Mouse (Mus musculus) intestine, postnatal 0 days (tissue): ENCODE data around the gene Zkscan1. TPM values are rescaled to one million over a fixed set of nuclear protein-coding genes. Genes with fewer than 3 reads are reported as not detected.
"Not testable (repeated sequence)": the region's sequence is repeated elsewhere in the genome, so short reads cannot be mapped to it uniquely, and the experiment has no call there.

ENCODE experiments used
- ATAC-seq: fragments of 200-750 bp; cut with Nextera tagmentation; 2 replicates; pipeline ENCODE4 v1.8.0; 2017; ENCODE audit warnings: mild to moderate bottlenecking, moderate TSS enrichment, moderate library complexity
- H3K27ac ChIP-seq: fragments of 300-500 bp; sonication (generic); 2 replicates; pipeline ENCODE4 v1.5.1; 2014; ENCODE audit warnings: mild to moderate bottlenecking, low read depth, low read length, moderate library complexity
- H3K27me3 ChIP-seq: fragments of 300-500 bp; sonication (generic); replicated peaks from 2 replicates; pipeline ENCODE4 v1.6.1; 2014; ENCODE audit warnings: low read length, mixed read lengths; ENCODE audit not compliant: control insufficient read depth, insufficient read depth
- H3K36me3 ChIP-seq: fragments of 300-500 bp; sonication (generic); 2 replicates; pipeline ENCODE4 v1.6.1; 2014; ENCODE audit warnings: mild to moderate bottlenecking, moderate library complexity; ENCODE audit not compliant: control insufficient read depth, insufficient read depth
- H3K4me1 ChIP-seq: fragments of 300-500 bp; sonication (generic); replicated peaks from 2 replicates; pipeline ENCODE4 v1.6.1; 2014; ENCODE audit warnings: antibody characterized with exemption, low read length, mixed read lengths; ENCODE audit not compliant: control insufficient read depth, insufficient read depth
- H3K4me2 ChIP-seq: fragments of 300-500 bp; sonication (generic); replicated peaks from 2 replicates; pipeline ENCODE4 v1.6.1; 2014; ENCODE audit warnings: low read depth, mild to moderate bottlenecking, moderate library complexity
- H3K4me3 ChIP-seq: fragments of 300-500 bp; sonication (generic); 2 replicates; pipeline ENCODE4 v1.5.1; 2014; ENCODE audit warnings: low read depth, low read length
- H3K9ac ChIP-seq: fragments of 300-500 bp; sonication (generic); 2 replicates; pipeline ENCODE4 v1.6.1; 2014; ENCODE audit warnings: mild to moderate bottlenecking, low read depth, low read length
- H3K9me3 ChIP-seq: fragments of 300-500 bp; sonication (generic); 2 replicates; pipeline ENCODE4 v1.6.1; 2016; ENCODE audit warnings: mixed run types; ENCODE audit not compliant: control insufficient read depth
- CTCF ChIP-seq: sonication (generic); IDR thresholded peaks from 2 replicates; pipeline ENCODE4 v1.5.1; 2016; ENCODE audit warnings: low read depth, mild to moderate bottlenecking, control low read depth, antibody characterized with exemption, moderate library complexity
- WGBS: fragments of 180-500 bp; shearing (Covaris S2); extraction: QIAGEN DNeasy Blood & Tissue Kit; methylation state at CpG from one replicate; pipeline ENCODE4 v1.1.7; 2014; 5-methylcytosine and 5-hydroxymethylcytosine counted together
- polyA plus RNA-seq: library from polyadenylated mRNA; unstranded; fragments of >200 nt; fragmentation: Nextera tagmentation; extraction: Ambion mirVana; gene quantifications from 2 replicates; pipeline ENCODE4 v1.2.1, GENCODE M21; 2015

Gene Zkscan1
- polyA plus RNA-seq, 1 experiment from 2014 or later, result 6.5 TPM

DNA sequence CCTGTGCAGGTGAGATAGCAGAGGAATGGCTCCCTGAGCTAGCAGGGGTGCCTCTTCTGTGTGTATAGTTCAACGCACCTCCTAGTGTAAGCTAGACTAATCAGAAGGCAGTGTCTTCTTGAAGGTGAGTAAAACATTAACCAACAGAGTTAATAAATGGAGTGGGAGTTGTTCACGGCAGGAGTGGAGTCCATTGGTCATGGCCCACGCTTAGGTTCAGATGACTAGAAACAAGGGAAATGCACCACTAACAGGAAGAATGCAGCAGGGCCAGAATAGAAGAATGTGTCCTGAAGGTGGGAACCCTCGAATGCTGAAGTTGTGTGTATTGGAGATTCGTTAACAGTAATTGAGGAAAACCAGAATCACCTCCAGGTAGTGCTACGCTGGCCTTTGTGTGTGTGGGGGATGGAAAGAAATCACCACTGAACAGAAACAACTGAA is 4.2 kb downstream of the Zkscan1 start:
- Histone ChIP-seq H3K9ac (no peak overlapping the region), H3K4me1 (peaks cover 7% of the 10 kb centered on the region; the same call in 1 of the 2 replicates), H3K27ac (peak overlapping the region; percentile 67; the same call in 1 of the 2 replicates), H3K4me3 (0 out of 2 replicates have a peak overlapping the region, but pooled peaks have one; percentile 0), H3K27me3 (no peaks in the 10 kb centered on the region), H3K4me2 (peak overlapping the region; percentile 54), H3K9me3 (no peaks in the 10 kb centered on the region), H3K36me3 (peaks cover 14% of the 10 kb centered on the region)
- 38% methylated on average over 6 of the region's 6 CpGs for WGBS
- ATAC-seq, result peak; percentile 85
- no peak for TF ChIP-seq CTCF

DNA sequence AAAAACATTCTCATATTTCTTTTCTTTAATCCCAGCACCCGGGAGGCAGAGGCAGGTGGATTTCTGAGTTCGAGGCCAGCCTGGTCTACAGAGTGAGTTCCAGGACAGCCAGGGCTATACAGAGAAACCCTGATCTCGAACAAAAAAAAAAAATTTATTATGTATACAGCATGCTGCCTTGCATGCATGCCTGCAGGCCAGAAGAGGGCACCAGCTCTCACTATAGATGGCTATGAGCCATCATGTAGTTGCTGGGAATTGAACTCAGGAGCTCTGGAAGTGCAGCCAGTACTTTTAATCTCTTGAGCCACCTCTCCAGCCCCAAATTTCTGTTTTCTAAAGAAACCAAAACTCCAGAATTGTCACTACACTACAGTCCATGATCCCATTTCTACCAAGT is 5.4 kb downstream of the Zkscan1 start:
- Histone ChIP-seq H3K27me3 (no peaks in the 10 kb centered on the region), H3K27ac (no peak overlapping the region), H3K36me3 (peaks cover 26% of the 10 kb centered on the region), H3K9me3 (no peaks in the 10 kb centered on the region), H3K4me3 (no peak overlapping the region), H3K4me2 (no peak overlapping the region; the same call in 1 of the 2 replicates), H3K4me1 (peaks cover 5% of the 10 kb centered on the region; the same call in 1 of the 2 replicates), H3K9ac (no peak overlapping the region)
- no peak for ATAC-seq
- peak; percentile 70 for TF ChIP-seq CTCF
- WGBS, result 71% methylated on average over 3 of the region's 3 CpGs

DNA sequence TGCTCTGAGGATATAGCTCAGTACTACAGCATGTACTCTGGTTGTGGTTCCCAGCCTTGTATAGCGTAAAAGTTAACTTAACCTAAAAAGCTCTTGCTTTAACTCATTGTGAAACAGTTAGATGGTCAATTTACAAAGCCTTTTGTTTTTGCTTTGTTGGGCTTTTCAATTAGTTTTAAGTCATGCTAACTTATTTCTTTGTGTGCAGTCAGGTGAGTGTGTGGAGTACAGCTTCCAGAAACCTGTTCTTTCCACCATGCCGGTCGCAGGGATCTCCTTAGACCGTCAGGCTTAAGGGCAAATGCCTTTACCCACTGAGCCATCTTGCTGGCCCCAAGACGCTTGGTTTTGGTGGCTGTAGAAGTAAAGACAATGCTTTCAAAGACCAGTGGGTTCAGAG is 5.9 kb downstream of the Zkscan1 start:
- ATAC-seq, result no peak
- Histone ChIP-seq H3K9ac (no peak overlapping the region), H3K36me3 (peaks cover 30% of the 10 kb centered on the region), H3K9me3 (no peaks in the 10 kb centered on the region), H3K27ac (no peak overlapping the region), H3K4me3 (no peak overlapping the region), H3K4me1 (peaks cover 5% of the 10 kb centered on the region; the same call in 1 of the 2 replicates), H3K4me2 (no peak overlapping the region), H3K27me3 (no peaks in the 10 kb centered on the region)
- no peak for TF ChIP-seq CTCF
- 97% methylated on average over 5 of the region's 5 CpGs for WGBS

DNA sequence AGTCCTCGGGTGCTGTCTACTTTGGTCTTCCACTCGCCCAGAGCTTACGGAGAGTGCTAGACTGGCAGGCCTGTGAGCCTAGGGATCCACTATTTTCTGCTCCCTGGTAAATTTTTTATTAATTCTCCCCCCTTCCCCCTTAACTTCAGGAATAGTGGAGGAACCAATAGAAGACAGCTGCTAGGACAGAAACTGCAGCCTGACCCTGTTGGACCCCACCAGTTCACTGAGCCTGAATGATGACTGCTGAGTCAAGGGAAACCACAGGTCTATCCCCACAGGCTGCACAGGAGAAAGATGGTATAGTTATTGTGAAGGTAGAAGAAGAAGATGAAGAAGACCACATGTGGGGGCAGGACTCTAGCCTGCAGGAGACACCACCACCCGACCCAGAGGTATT is 7.9 kb downstream of the Zkscan1 start:
- peaks cover 49% of the 10 kb centered on the region for H3K36me3 ChIP-seq
- H3K4me1 ChIP-seq, result peaks cover 3% of the 10 kb centered on the region; the same call in 1 of the 2 replicates
- no peak overlapping the region for H3K9ac ChIP-seq
- no peaks in the 10 kb centered on the region for H3K9me3 ChIP-seq
- H3K27me3 ChIP-seq, result no peaks in the 10 kb centered on the region
- no peak for TF ChIP-seq CTCF
- H3K27ac ChIP-seq, result no peak overlapping the region
- H3K4me2 ChIP-seq, result no peak overlapping the region
- no peak for ATAC-seq
- WGBS, result 90% methylated on average over 4 of the region's 4 CpGs
- H3K4me3 ChIP-seq, result no peak overlapping the region

DNA sequence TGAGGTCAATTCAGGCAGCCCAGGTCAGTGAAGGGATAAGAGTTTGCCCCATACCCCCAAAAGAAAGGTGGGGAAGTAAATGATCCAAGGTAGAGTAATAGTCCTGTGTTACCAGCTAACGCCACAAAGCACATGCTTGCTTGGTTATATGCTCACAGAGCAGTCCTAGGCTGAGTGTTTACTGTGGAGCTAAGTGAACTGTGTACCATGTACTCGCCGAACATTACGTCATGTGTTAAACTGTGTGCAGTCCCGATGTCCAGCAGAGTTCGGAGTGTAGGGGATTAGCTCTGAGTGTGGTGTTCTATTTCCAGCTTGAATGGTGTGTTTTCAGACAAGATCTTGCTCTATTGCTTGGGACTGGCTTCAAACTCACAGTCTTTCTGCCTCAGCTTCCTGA is 9.6 kb downstream of the Zkscan1 start:
- WGBS, result 75% methylated on average over 6 of the region's 6 CpGs
- Histone ChIP-seq H3K4me1 (no peaks in the 10 kb centered on the region), H3K27me3 (no peaks in the 10 kb centered on the region), H3K36me3 (peaks cover 66% of the 10 kb centered on the region), H3K4me3 (no peak overlapping the region), H3K4me2 (no peak overlapping the region), H3K9me3 (no peaks in the 10 kb centered on the region), H3K27ac (no peak overlapping the region), H3K9ac (no peak overlapping the region)
- no peak for ATAC-seq
- no peak for TF ChIP-seq CTCF

DNA sequence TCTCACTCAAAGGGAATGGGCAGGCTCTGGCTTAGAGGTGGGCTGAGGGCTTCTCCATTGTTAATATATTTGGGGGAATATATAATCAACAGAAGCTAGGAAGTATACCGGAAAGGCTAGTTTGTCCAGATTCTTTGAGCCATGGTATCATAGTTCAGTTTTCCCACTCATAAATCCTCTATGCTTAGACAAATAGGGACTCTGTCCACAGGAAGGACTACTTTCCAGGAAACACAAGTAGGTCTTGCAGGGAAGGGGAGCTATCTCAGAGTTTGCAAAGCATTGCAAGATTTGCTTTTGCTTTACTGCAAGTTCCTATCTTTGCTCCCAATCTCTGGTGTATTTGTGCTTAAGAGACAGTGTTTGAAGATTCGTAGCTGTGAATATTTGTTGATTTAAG is 20.1 kb downstream of the Zkscan1 start:
- H3K9ac ChIP-seq, result no peak overlapping the region
- H3K4me1 ChIP-seq, result no peaks in the 10 kb centered on the region
- no peaks in the 10 kb centered on the region for H3K27me3 ChIP-seq
- 43% methylated on average over 2 of the region's 2 CpGs for WGBS
- peak; percentile 69; the same call in 1 of the 2 replicates for ATAC-seq
- peak overlapping the region; percentile 21; the same call in 1 of the 2 replicates for H3K27ac ChIP-seq
- H3K4me2 ChIP-seq, result no peak overlapping the region
- no peak for TF ChIP-seq CTCF
- peaks cover 38% of the 10 kb centered on the region for H3K36me3 ChIP-seq
- no peak overlapping the region for H3K4me3 ChIP-seq
- H3K9me3 ChIP-seq, result no peaks in the 10 kb centered on the region

DNA sequence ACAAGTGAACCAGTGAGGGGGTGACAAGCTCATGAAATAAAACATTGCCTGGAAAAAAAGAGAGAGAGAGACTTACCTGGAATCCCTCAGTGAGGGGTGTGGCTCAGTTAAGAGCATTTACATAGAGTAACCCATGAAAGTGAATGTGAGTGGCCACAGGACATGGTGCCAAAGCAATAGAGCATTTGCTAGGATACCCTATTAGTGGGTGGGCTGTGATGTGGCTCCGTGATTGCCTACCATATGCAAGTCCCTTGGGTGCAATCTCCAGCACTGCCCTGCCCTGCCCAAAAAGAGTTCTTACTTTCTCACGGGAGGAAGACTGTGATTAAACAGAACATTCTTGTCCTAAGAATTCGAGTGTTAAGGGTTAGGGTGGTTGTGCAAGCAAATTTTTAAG is 22.2 kb downstream of the Zkscan1 start:
- Histone ChIP-seq H3K9me3 (no peaks in the 10 kb centered on the region), H3K36me3 (peaks cover 17% of the 10 kb centered on the region), H3K4me3 (no peak overlapping the region), H3K4me1 (no peaks in the 10 kb centered on the region), H3K4me2 (no peak overlapping the region), H3K9ac (no peak overlapping the region), H3K27ac (no peak overlapping the region), H3K27me3 (no peaks in the 10 kb centered on the region)
- 63% methylated on average over 3 of the region's 3 CpGs for WGBS
- ATAC-seq, result no peak
- no peak for TF ChIP-seq CTCF

DNA sequence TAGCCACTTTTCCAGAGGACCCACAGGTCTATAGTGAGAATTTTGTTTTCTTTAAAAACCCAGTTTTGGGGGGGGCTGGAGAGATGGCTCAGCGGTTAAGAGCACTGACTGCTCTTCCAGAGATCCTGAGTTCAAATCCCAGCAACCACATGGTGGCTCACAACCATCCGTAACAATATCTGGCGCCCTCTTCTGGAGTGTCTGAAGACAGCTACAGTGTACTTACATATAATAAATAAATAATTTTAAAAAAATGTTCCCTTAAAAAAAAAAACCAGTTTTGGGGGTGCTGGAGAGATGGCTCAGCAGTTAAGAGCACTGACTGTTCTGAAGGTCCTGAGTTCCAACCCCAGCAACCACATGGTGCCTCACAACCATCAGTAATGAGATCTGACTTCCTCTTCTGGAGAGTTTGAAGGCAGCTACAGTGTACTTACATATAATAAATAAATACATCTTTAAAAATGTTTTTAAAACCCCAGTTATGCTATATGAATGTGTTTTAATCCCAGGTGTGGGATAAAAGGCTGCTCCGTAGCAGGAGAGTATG is 25.0 kb downstream of the Zkscan1 start:
- not testable (repeated sequence) for H3K36me3 ChIP-seq, H3K27ac ChIP-seq, H3K4me1 ChIP-seq, H3K4me2 ChIP-seq, H3K27me3 ChIP-seq, H3K4me3 ChIP-seq, H3K9ac ChIP-seq, ATAC-seq, H3K9me3 ChIP-seq
- 58% methylated on average over 4 of the region's 4 CpGs for WGBS
